In the genomic region with DNA sequence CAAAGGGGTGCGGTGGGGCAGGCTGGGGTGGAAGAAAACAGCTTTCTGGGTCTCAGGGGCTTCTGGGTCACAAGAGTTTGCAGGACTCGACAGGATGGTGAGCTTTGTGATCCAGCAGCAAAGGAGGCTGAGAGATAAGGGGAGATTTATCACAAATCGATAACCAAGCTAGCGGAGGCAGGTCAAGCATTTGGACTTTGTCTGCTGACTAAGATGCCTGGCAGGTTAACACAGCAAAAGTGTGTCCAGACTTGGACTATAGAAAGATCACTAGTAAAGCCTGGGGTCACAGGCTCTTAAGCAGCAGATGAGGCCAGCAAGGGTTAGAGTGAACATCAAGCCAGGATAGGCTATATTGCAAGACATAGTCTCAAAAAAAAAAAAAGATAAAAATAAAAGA, we compare ENCODE assay signal across 26 mouse cellular contexts. TPM values are rescaled to one million over a fixed set of nuclear protein-coding genes. Genes with fewer than 3 reads are reported as not detected.
DNase-seq lines count a peak whose midpoint lies in the region; ATAC-seq and TF ChIP-seq lines count a peak whose summit lies in the region.
"Had no signal": no experiment of that assay in that cellular context is flagged by ENCODE, and none has a peak within 500 bp of the region (broad histone marks: within the 10 kb centered on the region; RNA-seq: fewer than 3 reads in every experiment).

No protein-coding gene starts in this region.

- peak overlapping the region; percentile 71 for H3K27ac ChIP-seq in cerebellum, adult 2 months (ENCODE audit: insufficient read depth, low read length)
- H3K27ac ChIP-seq in kidney, adult 2 months (ENCODE audit: insufficient read depth, low read depth, low read length), result no peak overlapping the region
- no peak overlapping the region for H3K27ac ChIP-seq in liver, adult 2 months (replicated peaks; ENCODE audit: insufficient read depth, low read depth, low read length)
- no peak overlapping the region for H3K27ac ChIP-seq in liver, embryonic 11.5 days (ENCODE audit: low read depth, low read length)
- H3K27ac ChIP-seq in intestine, embryonic 16.5 days (ENCODE audit: low read length), result no peak overlapping the region
- no peak overlapping the region for H3K27ac ChIP-seq in embryonic facial prominence, embryonic 10.5 days (replicated peaks)
- H3K27ac ChIP-seq: forebrain, embryonic 10.5 days; forebrain, embryonic 13.5 days; heart, adult 2 months; heart, embryonic 10.5 days; heart, embryonic 13.5 days; hindbrain, embryonic 14.5 days; hindbrain, postnatal 0 days had no signal

- H3K79me2 ChIP-seq in liver, adult 2 months (ENCODE audit: control insufficient read depth, insufficient read depth, low read length), result no peaks in the 10 kb centered on the region

- H3K9ac ChIP-seq in liver, adult 2 months (ENCODE audit: low read depth, low read length), result no peak overlapping the region
- no peak overlapping the region for H3K9ac ChIP-seq in liver, embryonic 11.5 days (ENCODE audit: low read depth, low read length)
- H3K9ac ChIP-seq in intestine, embryonic 16.5 days (ENCODE audit: low read depth, low read length), result no peak overlapping the region
- H3K9ac ChIP-seq: forebrain, embryonic 13.5 days; heart, embryonic 13.5 days; hindbrain, embryonic 14.5 days had no signal

- no peak for TF ChIP-seq CTCF in cerebellum, adult 2 months (IDR thresholded peaks at IDR 0.05; ENCODE audit: borderline replicate concordance, insufficient read depth, low read depth, low read length)
- TF ChIP-seq CTCF in kidney, adult 2 months (conservative IDR thresholded peaks at IDR 0.05; ENCODE audit: insufficient read depth, insufficient read length, low read depth, low read length), result no peak
- no peak for TF ChIP-seq CTCF in liver, adult 2 months (IDR thresholded peaks at IDR 0.05; ENCODE audit: low read depth, low read length)

- no peaks in the 10 kb centered on the region for H3K9me3 ChIP-seq in liver, embryonic 11.5 days (ENCODE audit: control insufficient read depth, low read length)
- no peaks in the 10 kb centered on the region for H3K9me3 ChIP-seq in intestine, embryonic 16.5 days (ENCODE audit: control insufficient read depth, low read length)
- no peaks in the 10 kb centered on the region for H3K9me3 ChIP-seq in embryonic facial prominence, embryonic 10.5 days
- H3K9me3 ChIP-seq: forebrain, embryonic 10.5 days; forebrain, embryonic 13.5 days; heart, embryonic 10.5 days; heart, embryonic 13.5 days had no signal

- no peak overlapping the region for H3K4me2 ChIP-seq in liver, embryonic 11.5 days
- no peak overlapping the region for H3K4me2 ChIP-seq in intestine, embryonic 16.5 days (ENCODE audit: low read depth, low read length)
- H3K4me2 ChIP-seq: forebrain, embryonic 13.5 days; heart, embryonic 13.5 days; hindbrain, embryonic 14.5 days had no signal

- no peak for DNase-seq in cerebellum, adult 2 months
- DNase-seq in cerebellum, adult 8-10 months, result no peak
- DNase-seq in kidney, adult 2 months, result peak; percentile 39
- DNase-seq in kidney, postnatal 4 days, result no peak
- DNase-seq in liver, adult 2 months (ENCODE audit: extremely low read depth, low read depth, low spot score), result peak; percentile 66
- no peak for DNase-seq in liver, embryonic 11.5 days (ENCODE audit: low spot score)
- no peak for DNase-seq in embryonic facial prominence, embryonic 10.5 days (ENCODE audit: low spot score)
- DNase-seq: adrenal gland, adult 2 months; adrenal gland, postnatal 14 days; cerebellum, adult 11 months; cerebellum, postnatal 10 days; cerebellum, postnatal 36 days; embryo, embryonic 11 days; gastrocnemius, postnatal 10 days; gastrocnemius, postnatal 36 days; heart, adult 2 months; heart, postnatal 14 days; heart, postnatal 4 days had no signal

- H3K4me1 ChIP-seq in cerebellum, adult 2 months (ENCODE audit: control insufficient read depth, insufficient read depth, low read length), result peaks cover 9% of the 10 kb centered on the region; the same call in 1 of the 2 replicates
- no peaks in the 10 kb centered on the region for H3K4me1 ChIP-seq in kidney, adult 2 months (ENCODE audit: control insufficient read depth, insufficient read depth, low read length)
- peaks cover 3% of the 10 kb centered on the region; the same call in 1 of the 2 replicates for H3K4me1 ChIP-seq in liver, adult 2 months (ENCODE audit: control insufficient read depth, insufficient read depth, low read length)
- H3K4me1 ChIP-seq in liver, embryonic 11.5 days (replicated peaks; ENCODE audit: control insufficient read depth, insufficient read depth, low read length), result peaks cover 4% of the 10 kb centered on the region; the same call in 1 of the 2 replicates
- H3K4me1 ChIP-seq in intestine, embryonic 16.5 days (ENCODE audit: control insufficient read depth, insufficient read depth, low read length), result peaks cover 5% of the 10 kb centered on the region; the same call in 1 of the 2 replicates
- 0 out of 2 replicates have a peak, but pooled peaks cover 10% of the 10 kb centered on the region for H3K4me1 ChIP-seq in embryonic facial prominence, embryonic 10.5 days
- H3K4me1 ChIP-seq: forebrain, embryonic 13.5 days had no signal

- no peak for ATAC-seq in liver, embryonic 11.5 days (replicated peaks; ENCODE audit: low FRiP score)
- ATAC-seq in intestine, embryonic 16.5 days, result peak; percentile 39
- ATAC-seq: forebrain, embryonic 13.5 days; forebrain, embryonic 16.5 days; hindbrain, postnatal 0 days had no signal

- TF ChIP-seq POLR2A in cerebellum, adult 2 months (IDR thresholded peaks at IDR 0.05; ENCODE audit: borderline replicate concordance, insufficient read depth, low read length), result no peak
- no peak for TF ChIP-seq POLR2A in kidney, adult 2 months (IDR thresholded peaks at IDR 0.05; ENCODE audit: low read depth, low read length)
- TF ChIP-seq POLR2A in liver, adult 2 months (IDR thresholded peaks at IDR 0.05; ENCODE audit: extremely low read depth, insufficient read depth, low read length), result no peak

- no peaks in the 10 kb centered on the region for H3K36me3 ChIP-seq in kidney, adult 2 months (ENCODE audit: control insufficient read depth, insufficient read depth, low read length)
- no peaks in the 10 kb centered on the region for H3K36me3 ChIP-seq in liver, adult 2 months (ENCODE audit: control insufficient read depth, insufficient read depth, low read length)
- no peaks in the 10 kb centered on the region for H3K36me3 ChIP-seq in liver, embryonic 11.5 days (ENCODE audit: control insufficient read depth, insufficient read depth, low read length)
- H3K36me3 ChIP-seq in intestine, embryonic 16.5 days (ENCODE audit: control insufficient read depth, insufficient read depth, low read length), result no peaks in the 10 kb centered on the region
- no peaks in the 10 kb centered on the region for H3K36me3 ChIP-seq in embryonic facial prominence, embryonic 10.5 days (replicated peaks)
- H3K36me3 ChIP-seq: forebrain, embryonic 10.5 days; heart, embryonic 10.5 days; heart, embryonic 13.5 days had no signal

- 83% methylated on average over 4 of the region's 4 CpGs for WGBS in cerebellum, adult 2 months
- 74% methylated on average over 4 of the region's 4 CpGs for WGBS in kidney, adult 2 months
- WGBS in liver, adult 2 months, result 14% methylated on average over 4 of the region's 4 CpGs
- WGBS in liver, embryonic 11.5 days, result 54% methylated on average over 4 of the region's 4 CpGs
- 54% methylated on average over 4 of the region's 4 CpGs for WGBS in intestine, embryonic 16.5 days
- 77% methylated on average over 4 of the region's 4 CpGs for WGBS in embryonic facial prominence, embryonic 10.5 days

- H3K27me3 ChIP-seq in cerebellum, adult 2 months (ENCODE audit: control insufficient read depth, insufficient read depth, low read length), result no peaks in the 10 kb centered on the region
- no peaks in the 10 kb centered on the region for H3K27me3 ChIP-seq in kidney, adult 2 months (replicated peaks; ENCODE audit: control insufficient read depth, insufficient read depth, low read length)
- no peaks in the 10 kb centered on the region for H3K27me3 ChIP-seq in liver, adult 2 months (ENCODE audit: control insufficient read depth, insufficient read depth, low read length)
- no peaks in the 10 kb centered on the region for H3K27me3 ChIP-seq in liver, embryonic 11.5 days (replicated peaks; ENCODE audit: control insufficient read depth, insufficient read depth, low read length)
- H3K27me3 ChIP-seq in intestine, embryonic 16.5 days (replicated peaks; ENCODE audit: control insufficient read depth, insufficient read depth, low read length), result no peaks in the 10 kb centered on the region
- no peaks in the 10 kb centered on the region for H3K27me3 ChIP-seq in embryonic facial prominence, embryonic 10.5 days (replicated peaks; ENCODE audit: low read depth, poor library complexity, severe bottlenecking)
- H3K27me3 ChIP-seq: forebrain, embryonic 13.5 days; heart, embryonic 13.5 days had no signal

- no peak overlapping the region for H3K4me3 ChIP-seq in cerebellum, adult 2 months (replicated peaks; ENCODE audit: insufficient read depth, low read depth, low read length)
- no peak overlapping the region for H3K4me3 ChIP-seq in kidney, adult 2 months (ENCODE audit: insufficient read depth, low read depth, low read length)
- H3K4me3 ChIP-seq in liver, adult 2 months (ENCODE audit: insufficient read depth, low read depth, low read length), result no peak overlapping the region
- H3K4me3 ChIP-seq in liver, embryonic 11.5 days (ENCODE audit: low read depth, low read length), result no peak overlapping the region
- no peak overlapping the region for H3K4me3 ChIP-seq in intestine, embryonic 16.5 days (ENCODE audit: low read length)
- no peak overlapping the region for H3K4me3 ChIP-seq in embryonic facial prominence, embryonic 10.5 days
- H3K4me3 ChIP-seq: forebrain, embryonic 10.5 days; forebrain, embryonic 13.5 days; heart, adult 2 months; heart, embryonic 10.5 days; heart, embryonic 13.5 days had no signal

RNA-seq across cellular contexts. Expression of gene Slc2a3, which starts 20.3 kb away (rescaled TPM):
- polyA plus RNA-seq in cerebellum, adult 2 months (2012; rRNA removed), result 102 and 112 TPM in 2 replicates
- polyA plus RNA-seq in kidney, adult 2 months (2012; rRNA removed), result 1.3 and 2.7 TPM in 2 replicates
- 0.28 and 0.40 TPM in 2 replicates for total RNA-seq in liver, adult 2 months (2014; rRNA removed)
- polyA plus RNA-seq in liver, adult 2 months (2012; rRNA removed), result 0.22 and 0.66 TPM in 2 replicates
- polyA plus RNA-seq in liver, embryonic 11.5 days (2014; fragmentation: Nextera tagmentation; extraction: Ambion mirVana), result 59.4 and 66.8 TPM in 2 replicates
- polyA plus RNA-seq in intestine, embryonic 16.5 days (2015; fragmentation: Nextera tagmentation; extraction: Ambion mirVana), result 8.9 and 9.5 TPM in 2 replicates
- 55.4 and 68.4 TPM in 2 replicates for polyA plus RNA-seq in embryonic facial prominence, embryonic 10.5 days (2016; fragmentation: Nextera tagmentation; extraction: Ambion mirVana)

RNA-seq across cellular contexts. Expression of gene Foxj2, which starts 38.5 kb away (rescaled TPM):
- polyA plus RNA-seq in cerebellum, adult 2 months (2012; rRNA removed), result 17.7 and 18.2 TPM in 2 replicates
- 9.7 and 12.7 TPM in 2 replicates for polyA plus RNA-seq in kidney, adult 2 months (2012; rRNA removed)
- 1.7 and 2.3 TPM in 2 replicates for total RNA-seq in liver, adult 2 months (2014; rRNA removed)
- polyA plus RNA-seq in liver, adult 2 months (2012; rRNA removed), result 3.1 and 3.3 TPM in 2 replicates
- 3.8 and 4.0 TPM in 2 replicates for polyA plus RNA-seq in liver, embryonic 11.5 days (2014; fragmentation: Nextera tagmentation; extraction: Ambion mirVana)
- polyA plus RNA-seq in intestine, embryonic 16.5 days (2015; fragmentation: Nextera tagmentation; extraction: Ambion mirVana), result 3.3 and 3.4 TPM in 2 replicates
- polyA plus RNA-seq in embryonic facial prominence, embryonic 10.5 days (2016; fragmentation: Nextera tagmentation; extraction: Ambion mirVana), result 2.9 and 3.0 TPM in 2 replicates

Comparison
In these comparisons a context has a peak if more than half of its experiments do, and no peak if none do; other contexts are left out.
1. DNase-seq: peak in kidney, adult 2 months (single experiment) and liver, adult 2 months (single experiment); none in cerebellum, adult 2 months (0 of 2), cerebellum, adult 8-10 months (single experiment), kidney, postnatal 4 days (0 of 2), liver, embryonic 11.5 days (single experiment) and embryonic facial prominence, embryonic 10.5 days (single experiment).